Mouse (Mus musculus): ENCODE results near the gene Kcnd3.

The Kcnd3 gene

GRCm38 (mm10) chr3:105453214-105453950 is 1.3 kb downstream of the Kcnd3 start:
- DNase-seq (ENCODE audit: extremely low read depth, low read depth), result no peak

GRCm38 (mm10) chr3:105457657-105458056 is 5.5 kb downstream of the Kcnd3 start:
- no peak for DNase-seq (ENCODE audit: extremely low read depth, low read depth)

- no peak for DNase-seq (ENCODE audit: extremely low read depth, low read depth)
Observed at GRCm38 (mm10) chr3:105466538-105466937, 14.4 kb downstream of the Kcnd3 start.

GRCm38 (mm10) chr3:105472564-105472963 is 20.4 kb downstream of the Kcnd3 start:
- no peak for DNase-seq (ENCODE audit: extremely low read depth, low read depth)

GRCm38 (mm10) chr3:105476408-105476807 is 24.3 kb downstream of the Kcnd3 start:
- DNase-seq (ENCODE audit: extremely low read depth, low read depth), result no peak

GRCm38 (mm10) chr3:105478876-105479275 is 26.7 kb downstream of the Kcnd3 start:
- DNase-seq (ENCODE audit: extremely low read depth, low read depth), result no peak

- no peak for DNase-seq (ENCODE audit: extremely low read depth, low read depth)
Observed at GRCm38 (mm10) chr3:105481419-105481818, 29.3 kb downstream of the Kcnd3 start.

GRCm38 (mm10) chr3:105483651-105484052 is 31.5 kb downstream of the Kcnd3 start:
- no peak for DNase-seq (ENCODE audit: extremely low read depth, low read depth)

- DNase-seq (ENCODE audit: extremely low read depth, low read depth), result no peak
Observed at GRCm38 (mm10) chr3:105487171-105487570, 35.0 kb downstream of the Kcnd3 start.

GRCm38 (mm10) chr3:105489607-105490006 is 37.5 kb downstream of the Kcnd3 start:
- no peak for DNase-seq (ENCODE audit: extremely low read depth, low read depth)

GRCm38 (mm10) chr3:105494886-105495285 is 42.8 kb downstream of the Kcnd3 start:
- DNase-seq (ENCODE audit: extremely low read depth, low read depth), result no peak

- DNase-seq (ENCODE audit: extremely low read depth, low read depth), result no peak
Observed at GRCm38 (mm10) chr3:105496216-105496615, 44.1 kb downstream of the Kcnd3 start.

- no peak for DNase-seq (ENCODE audit: extremely low read depth, low read depth)
Observed at GRCm38 (mm10) chr3:105496935-105497334, 44.8 kb downstream of the Kcnd3 start.

- DNase-seq (ENCODE audit: extremely low read depth, low read depth), result no peak
Observed at GRCm38 (mm10) chr3:105501071-105501470, 48.9 kb downstream of the Kcnd3 start.

GRCm38 (mm10) chr3:105504272-105504671 is 52.1 kb downstream of the Kcnd3 start:
- no peak for DNase-seq (ENCODE audit: extremely low read depth, low read depth)

GRCm38 (mm10) chr3:105505161-105505872 is 53.2 kb downstream of the Kcnd3 start:
- no peak for DNase-seq (ENCODE audit: extremely low read depth, low read depth)

GRCm38 (mm10) chr3:105505873-105506170 is 53.7 kb downstream of the Kcnd3 start:
- no peak for DNase-seq (ENCODE audit: extremely low read depth, low read depth)

GRCm38 (mm10) chr3:105506592-105506991 is 54.5 kb downstream of the Kcnd3 start:
- DNase-seq (ENCODE audit: extremely low read depth, low read depth), result no peak

- no peak for DNase-seq (ENCODE audit: extremely low read depth, low read depth)
Observed at GRCm38 (mm10) chr3:105509321-105509720, 57.2 kb downstream of the Kcnd3 start.

GRCm38 (mm10) chr3:105511836-105512235 is 59.7 kb downstream of the Kcnd3 start:
- no peak for DNase-seq (ENCODE audit: extremely low read depth, low read depth)

- no peak for DNase-seq (ENCODE audit: extremely low read depth, low read depth)
Observed at GRCm38 (mm10) chr3:105514215-105514614, 62.1 kb downstream of the Kcnd3 start.

GRCm38 (mm10) chr3:105515035-105515434 is 62.9 kb downstream of the Kcnd3 start:
- DNase-seq (ENCODE audit: extremely low read depth, low read depth), result no peak

- no peak for DNase-seq (ENCODE audit: extremely low read depth, low read depth)
Observed at GRCm38 (mm10) chr3:105515640-105516039, 63.5 kb downstream of the Kcnd3 start.

All from MEL-GATA-1-ER (cell line).